Mouse (Mus musculus): ENCODE results near the gene Lenep. TPM values are rescaled to one million over a fixed set of nuclear protein-coding genes. Genes with fewer than 3 reads are reported as not detected.
A peak's percentile ranks its signal among the peaks of the same experiment; 100 is the strongest.

The Lenep gene
- total and polyA plus RNA-seq, 3 experiments: not detected

- Histone ChIP-seq H3K4me2 (ENCODE audit: insufficient read depth, low read depth, poor library complexity, severe bottlenecking) (peak overlapping the region; percentile 79), H3K4me3 (replicated peaks in 1 of 3; ENCODE audit: low read depth in 2 of 3, low read length in 2 of 3, poor library complexity in 1 of 3) (peak overlapping the region; percentile 63 to 71 (median 64)), H3K27ac (ENCODE audit: insufficient read depth, low read depth) (peak overlapping the region; percentile 99), H3K36me3 (replicated peaks in 1 of 2; ENCODE audit: control insufficient read depth in 1 of 2, insufficient read depth in 1 of 2, low read length in 1 of 2) (peaks cover 25 to 44% of the 10 kb centered on the region in 2 experiments), H3K9ac (ENCODE audit: insufficient read depth, low read depth) (peak overlapping the region; percentile 73), H3K4me1 (ENCODE audit: control insufficient read depth in 1 of 2, insufficient read depth in 2 of 2) (peaks cover 20 to 95% of the 10 kb centered on the region in 2 experiments), H3K27me3 (replicated peaks) (no peaks in the 10 kb centered on the region), H3K79me2 (replicated peaks; ENCODE audit: control insufficient read depth, extremely low read depth, insufficient read depth, poor library complexity, severe bottlenecking) (peaks cover 57% of the 10 kb centered on the region), H3K9me3 (replicated peaks; ENCODE audit: low read length) (no peaks in the 10 kb centered on the region)
- dilution Hi-C loops (cut with MboI; ENCODE audit: extremely low pct_ligation_motif_present, extremely low pct_unique_long_range_greater_than_20kb, low sequenced_read_pairs) (no loop called here), in situ Hi-C loops (cut with MboI; ENCODE audit: low pct_ligation_motif_present, low pct_unique_long_range_greater_than_20kb, low sequenced_read_pairs) (no loop called here)
- no peak for TF ChIP-seq JUN (IDR thresholded peaks at IDR 0.05; ENCODE audit: insufficient read depth, low read depth, low read length)
- TF ChIP-seq TCF12 (IDR thresholded peaks at IDR 0.05; ENCODE audit: low read depth, low read length): peak; percentile 43
- TF ChIP-seq MYC (IDR thresholded peaks at IDR 0.05; ENCODE audit: low read depth, low read length): 0 out of 2 replicates have a peak, but pooled peaks have one; percentile 22
- peak; percentile 35; the same call in 1 of the 2 replicates for TF ChIP-seq ELF1 (IDR thresholded peaks at IDR 0.05; ENCODE audit: low read depth, low read length)
- TF ChIP-seq CHD2 (IDR thresholded peaks at IDR 0.05; ENCODE audit: low read length): peak; percentile 82
- TF ChIP-seq ETS1 (conservative IDR thresholded peaks at IDR 0.05; ENCODE audit: low read depth, low read length): 0 out of 2 replicates have a peak, but pooled peaks have one; percentile 2
- peak; percentile 70; the same call in 1 of the 2 replicates for TF ChIP-seq MAZ (IDR thresholded peaks at IDR 0.05; ENCODE audit: low read depth, low read length)
- TF ChIP-seq IRF4 (IDR thresholded peaks at IDR 0.05; ENCODE audit: low read depth, low read length): peak; percentile 40; the same call in 1 of the 2 replicates
- TF ChIP-seq POLR2A (IDR thresholded peaks at IDR 0.05; ENCODE audit: low read depth, low read length): 0 out of 2 replicates have a peak, but pooled peaks have one; percentile 15
- no peak for TF ChIP-seq MAX (IDR thresholded peaks at IDR 0.05; ENCODE audit: low read length)
- DNase-seq (ENCODE audit: extremely low read depth): no peak
Observed at GRCm38 (mm10) chr3:89385451-89385850, 17.1 kb downstream of the Lenep start.

- Histone ChIP-seq H3K27me3 (replicated peaks) (no peaks in the 10 kb centered on the region), H3K36me3 (replicated peaks in 1 of 2; ENCODE audit: control insufficient read depth in 1 of 2, insufficient read depth in 1 of 2, low read length in 1 of 2) (peaks cover 35 to 53% of the 10 kb centered on the region in 2 experiments), H3K4me2 (ENCODE audit: insufficient read depth, low read depth, poor library complexity, severe bottlenecking) (peak overlapping the region; percentile 79), H3K79me2 (replicated peaks; ENCODE audit: control insufficient read depth, extremely low read depth, insufficient read depth, poor library complexity, severe bottlenecking) (peaks cover 57% of the 10 kb centered on the region), H3K4me3 (replicated peaks in 1 of 3; ENCODE audit: low read depth in 2 of 3, low read length in 2 of 3, poor library complexity in 1 of 3) (peak overlapping the region in 1 of 3 experiments; percentile 63), H3K9ac (ENCODE audit: insufficient read depth, low read depth) (peak overlapping the region; percentile 73), H3K27ac (ENCODE audit: insufficient read depth, low read depth) (peak overlapping the region; percentile 99; the same call in 1 of the 2 replicates), H3K9me3 (replicated peaks; ENCODE audit: low read length) (no peaks in the 10 kb centered on the region), H3K4me1 (ENCODE audit: control insufficient read depth in 1 of 2, insufficient read depth in 2 of 2) (peaks cover 27 to 95% of the 10 kb centered on the region in 2 experiments)
- TF ChIP-seq IRF4 (IDR thresholded peaks at IDR 0.05; ENCODE audit: low read depth, low read length) (no peak), SMC3 (IDR thresholded peaks at IDR 0.05; ENCODE audit: low read depth, low read length) (no peak), ZKSCAN1 (IDR thresholded peaks at IDR 0.05; ENCODE audit: borderline replicate concordance, low read depth, low read length) (no peak), MAZ (IDR thresholded peaks at IDR 0.05; ENCODE audit: low read depth, low read length) (no peak)
- DNase-seq (ENCODE audit: extremely low read depth): no peak
- in situ Hi-C loops (cut with MboI; ENCODE audit: low pct_ligation_motif_present, low pct_unique_long_range_greater_than_20kb, low sequenced_read_pairs) (no loop called here), dilution Hi-C loops (cut with MboI; ENCODE audit: extremely low pct_ligation_motif_present, extremely low pct_unique_long_range_greater_than_20kb, low sequenced_read_pairs) (no loop called here)
Observed at GRCm38 (mm10) chr3:89384331-89385076, 18.1 kb downstream of the Lenep start.
